Mouse (Mus musculus) erythroblast, adult 5-6 weeks (primary cell): Measurements from ENCODE around the gene Mettl23. TPM values are rescaled to one million over a fixed set of nuclear protein-coding genes. Genes with fewer than 3 reads are reported as not detected.

Experiments
- ATAC-seq: replicated peaks from 2 replicates; pipeline ENCODE4 v1.8.0; 2016; ENCODE audit warnings: moderate number of reproducible peaks, mild to moderate bottlenecking, moderate TSS enrichment, inconsistent platforms; ENCODE audit not compliant: poor library complexity, low FRiP score, severe bottlenecking
- total RNA-seq, 2 experiments: library from RNA; stranded (forward) in 1 of 2; stranded (reverse) in 1 of 2; fragments of 150-400 nt in 1 of 2; fragments of 200-764, 138-1000 nt in 1 of 2; gene quantifications; 2 replicates each; pipeline versions ENCODE4 v1.2.3 to v1.2.4; 2015 to 2017; ENCODE audit warnings: low replicate concordance in 2 of 2

Mettl23 gene
- total RNA-seq (2015; ENCODE audit: low replicate concordance) = 11.3 and 11.5 TPM in 2 replicates
- 5.4 and 15.1 TPM in 2 replicates for total RNA-seq (2017; ENCODE audit: low replicate concordance)

DNA sequence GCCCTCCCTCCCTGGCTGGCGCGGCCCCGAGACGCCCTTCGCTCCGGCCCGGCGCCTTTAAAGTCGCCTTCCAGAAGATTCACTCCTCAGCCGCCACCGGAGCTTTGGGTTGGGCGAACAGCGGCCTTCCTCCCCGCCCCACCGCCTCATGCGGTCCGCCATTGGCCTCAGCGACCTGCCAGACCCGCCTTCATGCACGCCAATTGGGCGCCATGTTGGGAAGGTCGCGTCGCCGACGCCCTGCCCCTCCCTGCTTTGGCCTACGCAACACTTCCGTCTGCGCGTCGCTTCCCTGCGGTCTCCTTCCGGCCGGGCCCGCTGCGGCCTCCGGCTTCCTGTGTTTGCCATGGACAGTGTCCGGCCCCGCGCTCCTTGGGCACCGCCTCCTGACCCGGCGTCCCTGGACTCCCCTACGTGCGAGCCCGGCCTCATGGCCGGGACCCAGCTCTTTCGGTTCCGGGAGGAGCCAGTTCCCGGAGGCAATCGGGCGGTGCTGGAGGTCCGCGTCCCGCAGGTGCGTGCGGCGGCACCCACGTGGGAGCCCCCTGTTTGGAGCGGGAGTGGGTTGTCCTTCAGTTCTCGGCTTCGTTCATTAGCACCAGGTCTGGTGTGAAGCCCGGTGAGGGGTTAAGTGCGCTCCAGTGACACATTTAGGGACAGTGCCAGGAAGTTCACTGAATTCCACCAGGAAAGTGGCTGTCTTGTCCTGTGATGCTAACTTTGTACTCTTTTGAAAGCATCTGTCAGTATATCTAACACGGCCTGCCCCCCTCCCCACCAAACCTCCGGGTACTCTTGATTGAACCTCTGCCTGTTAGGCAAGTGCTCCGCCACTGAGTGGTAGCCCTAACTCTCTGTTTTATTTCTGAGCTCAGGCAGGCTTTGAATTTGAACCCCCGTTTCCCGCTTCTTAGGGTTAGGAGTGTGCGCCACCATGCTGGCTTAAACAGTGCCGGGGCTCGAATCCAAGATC, at the start of gene Mettl23, which contains the start of gene Jmjd6:
Mettl23 (plus strand) TSS at position 18 of the 973 bp plus-strand sequence.
Jmjd6 (minus strand) TSS at position 189 of the 973 bp plus-strand sequence.
- ATAC-seq = peak; percentile 96

- no peak for ATAC-seq
Measured at GRCm38 (mm10) chr11:116799364-116799763, 43.7 kb upstream of the Mettl23 start.

- no peak for ATAC-seq
Measured at GRCm38 (mm10) chr11:116801106-116801505, 42.0 kb upstream of the Mettl23 start.

DNA sequence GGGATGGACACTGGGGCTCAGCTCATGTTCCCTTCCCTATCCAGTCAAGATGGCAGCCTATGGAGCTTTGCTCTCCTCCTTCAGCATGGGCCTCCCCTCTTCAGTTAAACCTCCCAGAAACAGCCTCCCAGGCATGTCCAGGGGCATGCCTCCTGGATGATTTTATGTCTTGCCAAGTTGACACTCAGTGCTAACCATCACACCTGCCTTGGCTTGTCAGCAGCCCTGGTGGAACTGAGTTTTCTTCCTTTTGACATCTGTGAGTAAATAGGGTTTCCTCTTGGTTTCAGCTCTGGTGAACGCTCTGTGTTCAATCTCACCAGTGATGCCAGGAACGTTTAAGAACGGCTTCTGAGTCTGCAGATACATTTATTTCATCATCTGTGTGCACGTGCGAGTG, 40.4 kb upstream of the Mettl23 start:
- no peak for ATAC-seq

DNA sequence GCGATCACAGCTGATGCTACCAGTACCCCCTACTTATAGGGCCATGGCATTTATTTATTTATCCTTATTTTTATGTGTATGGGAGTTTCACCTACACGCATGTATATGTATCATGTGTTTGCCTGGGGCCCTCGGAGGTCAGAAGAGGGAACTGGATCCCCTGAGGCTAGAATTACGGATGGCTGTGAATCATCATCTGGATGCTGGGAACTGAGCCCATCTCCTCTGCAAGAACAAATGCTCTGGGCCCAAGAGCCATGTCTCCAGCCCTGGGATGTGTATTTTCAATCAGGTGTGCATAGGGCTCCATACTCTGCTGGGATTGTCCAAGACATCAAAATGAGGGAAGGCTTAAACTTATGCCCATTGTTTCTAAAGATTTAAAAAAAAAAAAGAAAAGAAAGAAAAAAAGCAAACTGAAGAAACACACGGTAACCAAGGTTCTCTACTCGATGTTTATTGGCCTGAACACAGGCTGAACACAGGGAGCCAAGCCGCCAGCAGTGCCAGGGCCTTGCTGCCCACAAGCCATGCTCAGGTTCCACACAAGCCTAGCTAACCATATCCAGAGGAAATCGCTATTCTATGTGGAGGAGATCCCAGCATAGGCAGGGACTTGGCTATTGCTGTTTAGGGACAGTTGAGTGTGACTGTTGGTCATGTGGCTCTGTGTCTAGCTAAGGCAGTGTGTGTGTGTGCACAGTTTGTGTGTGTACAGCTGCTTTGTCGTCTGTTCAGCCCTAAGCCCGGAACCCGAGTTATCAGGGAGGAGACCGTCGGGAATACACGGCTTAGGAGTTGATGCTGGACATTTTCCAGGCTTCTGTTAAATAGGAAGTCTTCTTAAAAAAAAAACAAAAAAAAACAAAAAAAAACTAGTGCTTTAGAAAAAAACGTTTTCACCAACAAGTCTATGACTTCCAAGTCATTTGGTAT, 36.7 kb upstream of the Mettl23 start:
- no peak for ATAC-seq

GRCm38 (mm10) chr11:116807116-116807515, 36.0 kb upstream of the Mettl23 start:
- ATAC-seq = no peak

- ATAC-seq = no peak
Measured at GRCm38 (mm10) chr11:116807526-116807925, 35.6 kb upstream of the Mettl23 start.

DNA sequence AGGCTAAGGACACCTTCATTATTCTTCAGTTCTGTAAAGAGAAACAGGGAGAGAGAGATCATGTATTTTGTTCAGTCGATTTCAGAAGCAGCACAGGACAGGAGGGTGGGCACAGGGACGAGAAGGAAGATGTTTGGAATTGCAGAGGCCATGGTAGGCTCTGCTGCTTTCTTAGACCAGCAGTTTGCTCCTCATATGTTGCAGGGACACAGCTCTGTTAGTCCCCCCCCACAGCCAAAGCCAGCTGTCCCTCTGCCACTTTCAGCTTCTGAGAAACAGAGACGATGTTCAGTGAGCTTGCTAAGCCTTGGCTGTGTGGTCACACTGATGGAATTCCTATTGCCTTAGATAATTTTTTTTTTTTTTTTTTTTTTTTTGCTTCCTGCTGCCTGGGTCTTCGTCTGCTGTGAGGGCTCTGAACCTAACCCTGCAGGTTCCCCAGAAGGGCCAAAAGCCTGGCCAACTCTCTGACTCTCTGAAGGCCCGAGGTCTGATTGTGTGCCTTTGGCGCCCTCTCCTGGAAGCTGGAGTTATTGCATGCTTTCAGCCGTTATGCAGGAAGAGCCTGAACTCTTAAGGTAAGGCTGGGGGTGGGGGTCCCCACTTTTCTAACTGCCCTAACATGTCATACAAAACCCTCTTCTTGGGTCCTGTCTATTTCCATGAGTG, 35.0 kb upstream of the Mettl23 start:
- ATAC-seq = peak; percentile 66

DNA sequence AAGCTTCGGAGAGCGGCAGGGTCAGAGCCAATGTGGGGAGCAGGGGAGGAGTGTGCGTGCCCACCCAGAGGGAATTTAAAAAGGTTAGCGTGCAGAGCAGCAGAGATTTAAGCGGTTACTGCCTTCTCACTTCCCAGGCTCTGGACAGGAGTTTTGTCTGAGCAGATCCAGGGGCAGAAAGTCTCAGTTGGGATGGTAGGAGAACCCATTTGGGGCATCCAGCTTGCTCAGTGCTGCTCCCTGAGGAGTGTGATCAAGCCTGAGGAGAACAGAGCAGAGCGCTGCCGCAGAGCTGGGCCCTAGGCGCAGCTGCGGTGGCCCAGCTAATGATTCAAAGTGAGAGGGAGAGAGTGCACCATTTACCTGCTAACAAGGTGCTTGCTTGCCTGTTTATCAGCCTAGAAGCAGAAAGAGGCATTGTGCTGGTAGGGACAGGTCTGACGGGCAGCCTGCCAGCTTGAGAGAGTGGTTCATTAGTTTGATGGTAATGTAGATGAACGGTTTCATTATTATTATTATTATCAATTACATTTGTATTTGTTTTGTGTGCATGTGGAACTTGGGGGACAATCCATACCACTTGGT, 34.2 kb upstream of the Mettl23 start:
- no peak for ATAC-seq

GRCm38 (mm10) chr11:116809520-116809919, 33.6 kb upstream of the Mettl23 start:
- ATAC-seq = no peak

DNA sequence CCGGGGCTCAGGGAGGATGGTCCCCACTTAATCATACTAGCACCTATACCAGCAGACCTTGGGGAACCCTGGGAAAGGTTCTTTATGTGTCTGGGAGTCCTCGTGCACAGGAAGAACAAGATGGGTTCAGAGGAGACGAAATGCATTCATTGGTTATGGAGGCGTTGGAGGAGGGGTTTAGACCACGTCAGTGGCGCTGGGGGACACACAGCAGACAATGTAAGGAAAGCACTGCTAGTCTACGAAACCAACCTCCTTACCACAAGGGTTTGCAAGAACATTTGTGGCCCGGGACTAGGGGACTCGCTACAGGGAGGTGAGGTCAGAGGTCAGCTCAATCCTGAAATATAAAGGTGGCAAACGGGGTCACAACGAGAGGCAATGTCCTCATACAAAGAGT, 32.5 kb upstream of the Mettl23 start:
- ATAC-seq = no peak

DNA sequence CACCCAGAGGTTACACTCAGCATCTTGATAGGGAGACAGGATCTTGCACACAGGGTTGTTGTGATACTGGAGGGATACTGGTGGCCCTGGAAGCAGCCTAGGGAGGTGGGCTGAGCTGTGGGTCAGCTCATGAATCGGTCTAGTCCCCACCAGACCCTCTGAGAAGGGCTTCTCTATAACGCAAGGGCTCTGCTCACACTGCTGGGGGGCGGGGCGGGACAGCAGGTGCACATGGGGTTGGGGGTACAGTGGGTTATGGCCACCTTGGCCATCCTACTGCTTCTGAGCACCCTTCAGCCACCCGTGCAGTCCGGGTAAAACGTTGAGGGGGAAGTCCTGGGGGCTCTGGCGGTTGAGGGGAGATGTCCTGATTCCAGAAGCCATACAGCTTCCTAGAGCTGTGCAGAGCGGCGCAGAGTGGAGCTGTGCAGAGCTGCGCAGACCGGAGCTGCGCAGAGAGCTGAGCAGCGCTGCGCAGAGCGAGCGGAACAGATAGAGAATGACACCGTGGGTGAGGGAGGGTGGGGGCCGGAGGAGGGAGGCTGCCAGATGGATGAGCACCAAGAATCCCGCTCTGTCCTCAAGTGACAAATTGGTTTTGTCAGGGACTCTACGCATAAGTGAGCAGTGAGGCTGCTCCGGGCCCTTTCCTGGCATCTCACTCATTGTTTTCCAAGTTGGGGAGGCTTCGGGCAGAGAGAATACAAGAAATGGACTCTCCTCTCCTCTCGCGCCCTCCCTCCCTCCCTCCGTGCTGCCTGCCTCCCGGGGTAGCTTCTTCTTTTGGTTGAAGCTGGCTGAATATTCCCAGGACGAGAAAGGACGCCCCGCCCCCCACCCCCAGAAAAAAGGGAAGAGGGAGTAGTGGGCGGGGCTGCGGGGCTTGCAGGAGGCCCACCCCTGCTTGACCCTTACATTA, 31.8 kb upstream of the Mettl23 start:
- no peak for ATAC-seq

DNA sequence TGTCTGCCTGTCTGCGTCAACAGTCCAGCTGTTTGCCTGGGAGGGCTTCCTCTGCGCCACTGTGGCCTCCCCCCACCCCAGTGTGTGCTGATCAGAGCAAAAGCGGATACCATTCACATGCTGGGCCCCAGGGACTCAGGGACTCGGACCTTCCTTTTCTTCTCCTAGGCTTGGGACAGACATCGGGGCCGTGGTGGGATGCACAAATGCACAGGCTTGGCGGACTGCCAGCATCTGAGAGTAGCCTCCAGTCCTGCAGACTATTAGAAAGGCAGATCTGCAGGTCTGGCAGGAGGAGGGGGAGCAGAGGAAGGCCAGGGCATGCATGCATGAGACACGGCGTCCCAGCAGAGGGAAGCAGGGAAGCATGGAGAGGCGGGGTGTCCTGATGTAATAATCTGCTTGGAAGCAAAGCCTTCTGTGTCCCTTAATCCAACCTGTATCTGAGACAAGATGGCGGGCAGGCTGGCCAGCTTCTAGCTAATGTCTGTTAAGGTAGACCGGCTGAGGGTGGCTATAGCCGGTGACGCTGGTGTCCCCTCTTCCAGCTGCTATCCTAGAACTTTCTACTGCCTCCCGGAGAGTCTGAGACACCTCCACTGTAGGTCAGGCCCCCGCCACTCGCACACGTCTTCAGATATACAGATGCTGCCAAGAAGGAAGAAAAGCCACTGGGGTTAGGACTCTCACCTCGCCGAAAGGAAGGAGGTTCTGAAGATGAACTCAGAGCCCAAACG, 30.1 kb upstream of the Mettl23 start:
- ATAC-seq = no peak

DNA sequence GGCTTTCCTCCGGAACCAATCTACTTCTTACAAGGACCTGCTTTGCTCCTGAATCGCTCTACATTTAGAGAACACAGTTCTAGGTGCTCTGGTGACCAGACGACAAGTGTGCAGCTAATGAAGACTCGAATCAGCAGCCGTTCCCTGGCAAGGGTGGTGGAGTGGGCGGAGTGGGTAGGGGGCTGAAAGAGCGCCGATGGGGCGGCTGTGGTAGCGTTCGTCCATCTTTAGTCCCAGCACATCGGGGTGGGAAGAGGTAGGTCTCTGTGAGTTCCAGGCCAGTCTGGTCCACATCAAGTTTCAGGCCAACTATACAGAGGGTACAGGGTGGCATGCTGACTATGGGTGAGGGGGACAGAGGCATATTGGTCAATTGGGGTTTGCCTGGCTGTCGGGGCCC, 29.5 kb upstream of the Mettl23 start:
- no peak for ATAC-seq

DNA sequence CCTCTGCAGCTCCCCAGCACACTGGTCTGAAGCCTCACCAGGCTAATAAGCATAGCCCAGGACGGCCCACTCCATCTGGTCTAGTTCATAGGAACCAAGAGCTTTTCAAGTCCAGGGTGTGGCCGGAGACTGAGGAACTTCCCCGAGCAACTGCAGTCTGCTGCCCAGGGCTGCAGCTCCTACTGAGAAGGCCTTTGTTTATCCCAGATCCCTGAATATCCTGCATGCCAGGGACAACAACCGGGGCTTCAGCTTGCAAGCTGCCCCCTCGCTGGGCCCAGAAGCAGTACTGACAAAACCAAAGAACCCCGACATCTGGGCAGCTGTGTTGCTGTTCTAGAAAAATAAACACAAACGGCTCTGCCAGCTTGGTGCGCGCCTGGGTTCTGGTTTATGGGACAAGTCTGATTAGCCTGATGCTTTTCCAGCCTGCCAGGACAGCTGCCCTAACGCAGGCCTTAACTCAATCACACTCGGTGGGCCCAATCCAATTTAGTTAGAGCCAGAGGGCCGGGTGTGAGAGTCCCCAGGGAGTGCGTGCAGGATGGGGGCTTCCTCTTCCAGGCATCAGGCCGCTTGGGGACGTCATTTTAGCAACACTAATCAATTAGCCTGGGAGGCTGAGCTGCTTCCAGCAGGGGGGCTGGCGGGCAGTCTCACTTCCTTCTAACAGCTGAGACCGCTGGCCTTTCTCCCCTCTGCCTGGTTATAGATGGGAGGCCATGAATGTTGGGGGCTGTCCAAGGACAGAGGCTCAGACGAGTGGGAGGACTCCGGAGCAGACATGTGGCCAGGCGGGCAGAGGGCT, 28.8 kb upstream of the Mettl23 start:
- ATAC-seq = no peak

DNA sequence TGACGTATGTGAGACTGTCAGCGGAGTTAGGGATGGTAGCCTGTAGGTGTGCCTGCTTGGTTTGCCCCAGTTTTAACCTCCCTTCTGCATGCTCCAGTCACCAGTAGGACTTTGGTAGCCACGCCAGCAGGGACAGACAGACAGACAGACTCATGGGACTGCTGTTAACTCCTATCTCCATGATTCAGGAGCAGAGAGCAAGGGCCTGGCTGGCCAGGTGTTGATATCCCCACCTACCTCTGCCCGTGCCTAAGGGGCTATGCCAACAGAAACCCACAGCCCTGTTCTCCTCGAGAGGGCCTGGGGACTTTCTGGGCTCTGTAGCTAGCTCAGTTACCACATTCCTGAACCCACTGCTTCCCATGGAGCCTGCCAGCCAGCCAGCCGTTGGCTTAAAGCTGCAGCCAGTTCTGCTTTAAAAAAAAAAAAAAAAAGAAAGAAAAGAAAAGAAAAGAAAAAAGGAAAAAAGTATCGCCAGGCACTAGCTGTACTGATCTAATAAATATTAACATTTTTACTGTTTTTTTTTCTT, 28.1 kb upstream of the Mettl23 start:
- no peak for ATAC-seq

GRCm38 (mm10) chr11:116816769-116817168, 26.3 kb upstream of the Mettl23 start:
- no peak for ATAC-seq
